Mouse (Mus musculus) hematopoietic stem cell, adult 5-6 weeks (primary cell): ENCODE data around the gene Cwh43. TPM values are rescaled to one million over a fixed set of nuclear protein-coding genes. Genes with fewer than 3 reads are reported as not detected.

Experiments
- ATAC-seq, 2 experiments: fragments of 125-278 bp in 1 of 2; replicated peaks in 1 of 2; 2 replicates each; pipeline ENCODE4 v1.8.0; 2016 to 2017; ENCODE audit warnings: inconsistent platforms in 2 of 2, mild to moderate bottlenecking in 2 of 2, moderate number of reproducible peaks in 2 of 2, low read depth in 1 of 2, moderate TSS enrichment in 1 of 2; ENCODE audit not compliant: low FRiP score in 2 of 2, poor library complexity in 2 of 2, severe bottlenecking in 2 of 2, insufficient read depth in 1 of 2, low TSS enrichment in 1 of 2
- total RNA-seq: library from RNA; stranded (forward); fragments of 172-1452, 232-1000 nt; gene quantifications from 2 replicates; pipeline ENCODE4 v1.2.3, GENCODE M21; 2017

Cwh43 gene
- total RNA-seq, 1 experiment from 2014 or later, result not detected

DNA sequence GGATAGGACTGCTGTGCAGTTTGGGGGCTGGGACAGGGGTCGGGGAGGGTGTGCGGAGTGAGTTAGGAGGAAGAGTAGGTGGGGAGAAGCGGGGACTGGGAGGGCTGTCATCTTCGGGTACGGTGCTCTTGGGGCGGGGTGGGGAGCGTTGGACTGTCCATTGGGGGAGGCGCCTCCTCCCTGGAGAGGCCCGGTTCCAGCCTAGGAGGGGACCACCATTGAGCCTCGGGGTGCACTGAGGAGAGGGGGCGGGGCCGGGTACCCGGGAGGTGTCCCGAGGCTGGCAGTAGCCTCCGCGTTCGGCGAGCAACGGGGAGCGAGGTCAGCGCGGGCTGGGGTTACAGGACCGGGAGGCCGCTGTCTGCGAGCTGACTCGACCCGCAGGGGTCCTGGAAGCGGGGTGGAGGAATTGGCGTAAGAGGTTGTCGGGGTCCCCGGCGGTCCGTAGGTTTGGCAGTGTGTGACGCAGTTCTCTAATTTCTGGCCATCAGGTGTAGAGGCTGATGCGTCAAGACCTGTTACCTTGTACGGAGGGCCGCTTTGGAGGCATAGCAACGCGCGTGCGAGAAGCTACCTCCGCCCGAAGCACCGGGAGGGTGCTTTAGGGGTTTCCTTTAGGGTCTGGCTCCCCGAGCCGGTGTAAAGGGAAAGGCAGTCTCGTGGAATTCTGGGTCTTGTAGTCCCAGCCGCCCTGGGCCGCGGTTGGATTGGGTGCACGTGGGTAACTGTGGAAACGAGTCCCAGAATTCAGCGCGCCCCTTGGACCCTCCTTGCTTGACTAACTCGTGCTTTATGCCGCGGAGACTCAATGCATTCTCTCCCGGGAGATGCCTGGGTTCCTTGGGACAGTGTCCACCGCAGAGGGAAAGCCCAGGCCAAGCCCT, 86.2 kb downstream of the Cwh43 start:
- ATAC-seq, result peak; percentile 74 to 77

DNA sequence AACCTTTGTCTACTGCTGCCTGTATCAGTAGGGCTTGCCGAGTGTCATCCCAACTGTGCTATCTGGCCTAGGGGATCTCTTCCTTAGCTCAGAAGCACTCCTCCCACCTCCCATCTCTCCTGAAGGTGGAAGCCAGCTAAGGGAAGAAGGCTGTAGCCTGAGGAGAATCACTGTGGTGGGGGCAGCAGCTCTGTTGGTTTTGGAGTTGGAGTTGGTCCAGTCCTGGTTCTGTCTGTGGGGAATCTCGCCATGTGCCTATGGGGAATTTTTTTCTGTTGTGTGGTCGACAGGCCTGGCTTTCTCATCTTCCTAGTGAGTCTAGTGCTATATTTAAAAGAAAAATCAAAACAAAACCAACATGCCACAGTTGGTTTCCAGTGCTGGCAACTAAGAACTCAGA, 91.5 kb downstream of the Cwh43 start:
- ATAC-seq, result no peak

DNA sequence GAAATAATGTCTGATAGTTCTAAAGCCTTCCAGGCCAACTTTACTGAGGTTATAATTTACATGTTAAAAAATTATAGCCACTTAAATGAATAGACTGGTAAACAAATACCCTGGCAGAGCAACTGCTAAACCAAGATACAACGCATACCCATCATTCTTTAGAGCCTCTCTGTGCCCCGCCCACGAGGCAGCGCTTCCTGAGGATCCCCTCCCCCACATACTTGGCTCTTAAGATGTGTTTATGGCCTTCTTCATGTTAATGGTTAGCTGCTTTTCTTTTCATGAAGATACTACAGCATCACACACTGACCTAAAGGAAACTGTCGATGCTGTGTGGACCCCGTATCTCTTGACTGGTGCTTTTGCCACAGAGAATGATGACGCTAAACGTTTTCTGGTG, 92.7 kb downstream of the Cwh43 start:
- no peak for ATAC-seq

DNA sequence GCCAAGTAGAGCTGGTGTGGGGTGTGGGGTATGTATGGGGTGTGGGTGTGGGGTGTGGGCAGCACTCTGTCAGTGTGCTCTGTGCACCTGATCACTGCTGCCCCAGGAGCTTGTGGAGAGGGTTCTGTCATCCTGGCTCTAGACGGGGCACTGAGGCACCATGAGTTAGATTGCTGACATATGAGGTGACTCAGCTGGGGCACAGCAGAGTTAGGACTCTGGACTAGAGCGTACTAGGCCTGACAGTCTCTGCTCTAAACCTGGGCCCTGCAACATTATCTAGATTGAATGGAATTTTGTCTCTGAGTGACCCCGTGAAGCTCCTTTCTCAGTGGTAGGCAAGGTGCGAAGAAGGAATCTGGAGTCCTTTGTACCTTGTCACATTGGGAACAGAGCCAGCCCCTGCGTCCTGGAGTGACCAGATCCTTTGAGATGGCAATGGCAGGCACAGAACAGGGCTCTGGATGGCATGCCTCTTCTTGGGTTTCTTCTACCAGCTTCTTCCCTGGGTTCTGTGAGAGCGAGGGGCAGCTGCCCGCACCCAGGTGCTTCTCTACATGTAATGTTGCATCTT, 95.1 kb downstream of the Cwh43 start:
- ATAC-seq, result no peak

DNA sequence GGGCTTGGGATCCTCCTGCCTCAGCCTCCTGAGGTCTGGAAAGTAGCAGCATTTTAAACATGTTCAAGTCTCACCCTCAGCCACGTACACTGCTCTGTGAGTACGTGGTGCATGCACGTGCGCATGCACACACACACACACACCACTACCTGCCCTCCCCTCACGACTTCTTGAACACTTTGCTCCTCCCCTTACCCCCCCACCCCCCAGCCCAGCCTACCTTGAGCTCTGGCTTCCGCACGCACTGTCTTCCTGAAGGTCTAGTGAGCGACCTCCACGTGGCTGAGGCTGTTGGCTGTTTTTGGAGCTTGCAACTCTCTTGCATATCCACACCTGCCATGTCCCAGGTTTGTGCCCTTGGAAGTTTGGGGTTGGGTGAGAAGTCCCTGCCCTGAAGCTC, 96.5 kb downstream of the Cwh43 start:
- ATAC-seq, result no peak

Other genes starting within 250 kb of the Cwh43 start
- 73.7 and 73.9 TPM in 2 replicates for gene Fryl, start 149.5 kb upstream of the Cwh43 start, total RNA-seq
- gene Ociad1, start 113.3 kb upstream of the Cwh43 start, total RNA-seq, result 315 and 317 TPM in 2 replicates
- gene Ociad2, start 65.0 kb upstream of the Cwh43 start, total RNA-seq, result 10.7 and 13.3 TPM in 2 replicates
- gene Dcun1d4, start 74.9 kb downstream of the Cwh43 start, total RNA-seq, result 18.2 and 21.6 TPM in 2 replicates
- 1.1 and 2.4 TPM in 2 replicates for gene Lrrc66, start 226.5 kb downstream of the Cwh43 start, total RNA-seq
- gene Sgcb, start 241.7 kb downstream of the Cwh43 start, total RNA-seq, result 5.8 and 6.5 TPM in 2 replicates
- 0.25 TPM in 1 of 2 replicates, not detected in the other for gene Spata18, start 245.3 kb downstream of the Cwh43 start, total RNA-seq